Mouse (Mus musculus) embryonic stem cell, embryonic (primary cell): ENCODE measurements around the gene B3gnt2.

Experiments
- CTCF ChIA-PET, 4 experiments: fragments of 300-600 bp in 2 of 4; fragments of 350-600 bp in 2 of 4; sonication (Branson Sonifier 250); formaldehyde crosslinking; loops; one replicate each; lab custom pipeline; 2022; ENCODE audit warnings: inconsistent platforms in 2 of 4; lab: Charles Lee
- POLR2A ChIA-PET, 4 experiments: fragments of 300-600 bp in 2 of 4; fragments of 350-600 bp in 2 of 4; sonication (Branson Sonifier 250); formaldehyde crosslinking; loops; one replicate each; lab custom pipeline; 2022; ENCODE audit warnings: antibody characterized with exemption in 4 of 4, inconsistent platforms in 1 of 4; lab: Charles Lee

Gene B3gnt2

GRCm38 (mm10) chr11:22815143-22815542 lies 45.6 kb downstream of the B3gnt2 start:
- POLR2A ChIA-PET = interaction anchor here in 2 of 4 experiments (1.4 to 6.8 kb wide), 4 partner anchors 9 to 15 kb away, joined by 3 to 36 read pairs (median 14); no protein-coding TSS in a partner anchor
- CTCF ChIA-PET = interaction anchor here in 2 of 4 experiments (0.6 kb wide), 2 partner anchors 131 to 187 kb away, joined by 3 to 10 read pairs; no protein-coding TSS in a partner anchor

DNA sequence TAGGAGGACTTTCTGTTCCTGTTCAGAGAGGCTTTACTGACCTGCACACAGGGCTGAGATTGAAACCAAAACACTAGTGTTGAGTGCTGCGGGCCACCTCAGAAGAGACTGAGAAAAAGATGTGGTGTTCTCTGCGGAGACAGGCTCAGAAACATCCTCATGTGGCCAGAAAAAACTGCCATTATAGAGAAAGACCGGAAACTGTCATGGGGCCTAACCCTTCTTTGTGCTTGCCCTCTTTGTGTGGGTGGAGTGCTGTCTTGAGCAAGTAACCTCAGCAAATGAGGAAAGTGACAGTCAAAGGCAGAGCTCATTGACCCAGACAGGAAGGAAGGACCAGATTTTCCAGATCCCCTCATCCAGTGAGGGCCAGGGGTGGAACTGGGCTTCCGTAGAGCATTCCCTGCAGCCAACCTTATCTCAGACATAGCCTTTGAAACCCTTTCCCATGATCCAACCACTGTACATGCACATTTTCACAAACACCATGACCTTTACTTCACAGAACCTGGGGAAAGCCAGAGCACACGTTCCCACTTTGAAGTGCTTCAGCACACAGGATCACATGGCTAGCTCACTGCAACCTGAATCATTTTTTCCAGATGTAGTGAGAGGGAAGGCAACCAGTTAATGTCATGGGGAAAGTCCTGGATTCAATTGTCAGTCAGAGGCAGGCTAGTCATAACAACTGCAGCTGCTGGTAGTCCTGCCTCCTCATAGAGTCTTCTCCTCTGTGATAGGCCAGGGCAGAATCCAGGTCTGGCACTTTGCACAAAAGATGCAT lies 46.6 kb downstream of the B3gnt2 start:
- CTCF ChIA-PET = interaction anchor here in 1 of 4 experiments (0.6 kb wide), 1 partner anchor 505 kb away, joined by 3 read pairs; no protein-coding TSS in a partner anchor
- POLR2A ChIA-PET = interaction anchor here in 2 of 4 experiments (1.3 to 2.3 kb wide), 4 partner anchors 10 to 15 kb away, joined by 3 to 14 read pairs (median 8); no protein-coding TSS in a partner anchor

GRCm38 (mm10) chr11:22813427-22813826 lies 47.3 kb downstream of the B3gnt2 start:
- CTCF ChIA-PET = interaction anchor here in 1 of 4 experiments (0.6 kb wide), 1 partner anchor 505 kb away, joined by 3 read pairs; no protein-coding TSS in a partner anchor
- POLR2A ChIA-PET = interaction anchor here in 2 of 4 experiments (1.3 to 2.3 kb wide), 3 partner anchors 12 to 16 kb away, joined by 3 to 14 read pairs (median 12); no protein-coding TSS in a partner anchor

DNA sequence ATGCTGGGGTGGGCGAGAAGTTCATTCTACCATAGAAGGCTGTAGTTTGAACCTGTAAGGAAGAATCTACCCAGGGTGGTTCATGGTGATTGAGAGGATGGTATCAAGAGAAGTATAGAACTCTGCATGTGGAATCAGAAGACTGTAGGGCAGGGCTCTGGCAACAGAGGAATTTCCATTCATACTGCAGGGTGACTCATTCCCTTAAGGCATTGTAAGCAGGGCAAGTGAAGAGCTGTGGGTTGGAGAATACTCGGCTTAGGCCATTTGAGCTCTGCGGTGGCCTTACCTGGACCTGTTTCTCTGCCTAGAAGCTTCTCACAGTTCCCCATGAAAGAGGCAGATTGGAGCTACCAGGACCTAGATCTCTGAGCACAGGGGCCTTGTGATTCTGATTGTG lies 49.3 kb downstream of the B3gnt2 start:
- CTCF ChIA-PET = no interaction called here
- POLR2A ChIA-PET = interaction anchor here in 2 of 4 experiments (0.7 to 4.4 kb wide), 9 partner anchors 9 to 929 kb away, joined by 3 to 34 read pairs (median 4); no protein-coding TSS in a partner anchor

GRCm38 (mm10) chr11:22809465-22810096 lies 51.2 kb downstream of the B3gnt2 start:
- ChIA-PET CTCF (interaction anchor here in 1 of 4 experiments (0.5 kb wide), 1 partner anchor 36 kb away, joined by 6 read pairs; no protein-coding TSS in a partner anchor), POLR2A (interaction anchor here (0.7 to 4.4 kb wide), 7 partner anchors 9 to 17 kb away, joined by 3 to 34 read pairs (median 3); no protein-coding TSS in a partner anchor)

GRCm38 (mm10) chr11:22808040-22808439 lies 52.7 kb downstream of the B3gnt2 start:
- ChIA-PET CTCF (interaction anchor here in 1 of 4 experiments (1.1 kb wide), 1 partner anchor 8 kb away, joined by 3 read pairs; no protein-coding TSS in a partner anchor), POLR2A (interaction anchor here in 1 of 4 experiments (1.4 to 1.8 kb wide), 2 partner anchors 8 to 11 kb away, joined by 3 to 4 read pairs; no protein-coding TSS in a partner anchor)

- CTCF ChIA-PET = interaction anchor here in 1 of 4 experiments (0.6 kb wide), 1 partner anchor 47 kb away, joined by 4 read pairs; no protein-coding TSS in a partner anchor
- POLR2A ChIA-PET = interaction anchor here in 1 of 4 experiments (0.5 to 1.6 kb wide), 3 partner anchors 12 to 175 kb away, joined by 3 to 6 read pairs (median 4); partner anchors contain the start of gene B3gnt2
These were observed 55.6 kb downstream of the B3gnt2 start for GRCm38 (mm10) chr11:22805171-22805570.

- ChIA-PET POLR2A (interaction anchor here (0.6 to 4.3 kb wide), 80 partner anchors 8 to 1505 kb away, joined by 3 to 34 read pairs (median 4); partner anchors contain the start of genes B3gnt2 (in 2 of the 4) and Fam161a (in 1 of the 4)), CTCF (interaction anchor here in 3 of 4 experiments (0.5 to 1.9 kb wide), 6 partner anchors 8 to 186 kb away, joined by 3 to 9 read pairs (median 4); no protein-coding TSS in a partner anchor)
These were observed 60.8 kb downstream of the B3gnt2 start for GRCm38 (mm10) chr11:22799987-22800424.

DNA sequence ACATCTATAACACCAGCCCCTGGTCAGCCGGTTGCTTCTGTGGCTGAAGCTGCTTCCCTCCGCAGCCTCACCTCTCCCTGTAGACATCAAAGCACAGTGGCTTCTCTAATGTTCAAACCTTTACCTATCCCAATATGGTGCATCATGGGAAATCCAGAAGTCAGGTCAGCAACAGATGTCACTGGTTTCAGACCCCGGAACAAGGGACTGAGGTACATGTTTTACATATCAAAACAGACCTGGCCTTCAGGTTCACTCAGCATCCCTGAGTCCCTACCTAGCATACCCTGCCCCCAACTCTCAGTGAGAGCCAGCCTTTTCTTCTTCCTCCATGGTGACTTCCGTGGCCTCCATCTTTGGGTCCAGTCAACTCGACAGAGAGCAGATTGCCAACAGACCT lies 61.8 kb downstream of the B3gnt2 start:
- ChIA-PET POLR2A (interaction anchor here in 3 of 4 experiments (1.1 to 4.2 kb wide), 19 partner anchors 8 to 171 kb away, joined by 3 to 34 read pairs (median 8); partner anchors contain the start of gene B3gnt2 (in 2 of the 3)), CTCF (interaction anchor here in 1 of 4 experiments (1.2 kb wide), 1 partner anchor 21 kb away, joined by 3 read pairs; no protein-coding TSS in a partner anchor)

DNA sequence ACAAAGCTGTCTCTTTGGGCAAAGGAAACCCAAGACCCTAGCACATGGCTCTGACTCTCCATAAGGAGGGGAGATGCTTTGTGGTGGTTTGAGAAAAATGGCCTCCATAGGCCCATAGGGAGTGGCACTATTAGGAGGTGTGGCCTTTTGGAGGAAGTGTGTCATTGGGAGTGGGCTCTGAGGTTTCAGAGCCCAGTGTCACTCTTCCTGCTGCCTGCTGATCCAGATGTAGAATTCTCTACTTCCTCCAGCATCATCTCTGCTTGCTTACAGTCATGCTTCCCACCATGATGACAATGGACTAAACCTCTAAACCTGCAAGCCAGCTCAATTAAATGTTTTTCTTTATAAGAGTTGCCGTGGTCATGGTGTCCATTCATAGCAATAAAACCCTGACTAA lies 66.0 kb downstream of the B3gnt2 start:
- POLR2A ChIA-PET = interaction anchor here in 1 of 4 experiments (0.6 to 2.7 kb wide), 5 partner anchors 17 to 189 kb away, joined by 3 to 9 read pairs (median 4); no protein-coding TSS in a partner anchor
- CTCF ChIA-PET = interaction anchor here in 1 of 4 experiments (0.6 kb wide), 1 partner anchor 123 kb away, joined by 3 read pairs; no protein-coding TSS in a partner anchor

GRCm38 (mm10) chr11:22793881-22794203 lies 66.9 kb downstream of the B3gnt2 start:
- ChIA-PET CTCF (no interaction called here), POLR2A (interaction anchor here in 2 of 4 experiments (1.2 to 2.7 kb wide), 8 partner anchors 11 to 147 kb away, joined by 3 to 14 read pairs (median 4); no protein-coding TSS in a partner anchor)

DNA sequence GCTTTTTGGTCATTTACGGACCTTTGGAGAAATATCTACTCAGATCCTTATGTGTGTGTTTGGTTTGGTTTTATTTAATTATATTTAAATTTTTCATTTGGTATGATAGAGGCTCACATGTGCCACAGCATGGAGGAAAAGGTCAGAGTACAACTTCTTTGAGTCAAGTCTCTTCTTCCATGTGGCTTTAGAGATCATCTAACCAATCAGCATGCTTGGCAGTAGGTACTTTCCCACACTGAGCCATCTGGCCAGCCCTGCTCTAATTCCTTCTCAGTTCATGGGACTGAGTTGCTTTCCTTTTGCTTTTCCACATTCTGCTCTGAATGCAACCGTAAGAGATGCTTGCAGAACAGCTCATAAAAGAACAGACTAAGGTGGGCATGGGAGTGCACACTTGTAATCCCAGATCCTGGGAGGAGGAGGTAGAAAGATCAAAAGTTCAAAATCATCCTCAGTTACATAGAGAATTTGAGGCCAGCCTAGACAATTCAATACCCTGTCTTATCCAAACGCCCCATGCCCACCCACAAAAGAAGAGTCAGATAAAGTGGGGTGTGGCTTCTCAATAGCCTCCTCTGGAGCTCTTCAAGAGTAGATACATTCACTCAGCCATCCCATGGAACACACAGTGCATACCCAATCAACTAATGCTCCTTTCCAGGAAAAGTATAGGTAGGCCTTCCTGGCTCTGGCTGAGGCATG lies 67.4 kb downstream of the B3gnt2 start:
- POLR2A ChIA-PET = interaction anchor here in 2 of 4 experiments (0.6 to 2.7 kb wide), 11 partner anchors 10 to 146 kb away, joined by 3 to 14 read pairs (median 4); no protein-coding TSS in a partner anchor

DNA sequence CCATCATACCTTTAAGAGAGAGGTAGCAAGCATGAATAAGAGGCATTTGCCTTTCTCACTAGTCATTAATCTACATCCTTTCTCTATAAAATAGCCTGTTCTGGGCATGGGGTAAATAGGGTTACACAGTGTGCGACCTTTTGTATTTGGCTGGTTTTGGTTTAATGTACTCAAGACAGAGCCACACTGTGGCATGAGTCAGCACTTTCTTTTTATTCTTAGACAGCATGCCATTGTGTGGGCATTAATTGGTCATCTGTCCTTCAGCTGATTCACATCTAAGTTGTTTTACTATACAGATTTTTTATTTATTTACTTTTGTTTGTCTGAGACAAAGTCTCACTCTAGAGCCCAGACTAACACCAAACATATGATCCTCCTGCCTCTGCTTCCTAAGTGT lies 68.6 kb downstream of the B3gnt2 start:
- CTCF ChIA-PET = interaction anchor here in 1 of 4 experiments (0.9 kb wide), 1 partner anchor 15 kb away, joined by 3 read pairs; no protein-coding TSS in a partner anchor
- POLR2A ChIA-PET = interaction anchor here in 3 of 4 experiments (0.8 to 3.0 kb wide), 11 partner anchors 7 to 199 kb away, joined by 3 to 16 read pairs (median 5); partner anchors contain the start of gene Cct4 (in 1 of the 3)

More for the DNA sequence above, 67.4 kb downstream of the B3gnt2 start:
- CTCF ChIA-PET = interaction anchor here in 1 of 4 experiments (0.7 kb wide), 1 partner anchor 962 kb away, joined by 3 read pairs; no protein-coding TSS in a partner anchor

- CTCF ChIA-PET = interaction anchor here in 2 of 4 experiments (0.7 to 0.9 kb wide), 2 partner anchors 14 to 190 kb away, joined by 3 read pairs; no protein-coding TSS in a partner anchor
- POLR2A ChIA-PET = interaction anchor here in 3 of 4 experiments (0.8 to 3.0 kb wide), 12 partner anchors 8 to 199 kb away, joined by 3 to 16 read pairs (median 4); partner anchors contain the start of gene Cct4 (in 1 of the 3)
These were observed 69.0 kb downstream of the B3gnt2 start for GRCm38 (mm10) chr11:22791726-22792125.

- POLR2A ChIA-PET = interaction anchor here in 1 of 4 experiments (1.4 kb wide), 1 partner anchor 12 kb away, joined by 3 read pairs; no protein-coding TSS in a partner anchor
- CTCF ChIA-PET = no interaction called here
These were observed 72.9 kb downstream of the B3gnt2 start for GRCm38 (mm10) chr11:22787833-22788232.

DNA sequence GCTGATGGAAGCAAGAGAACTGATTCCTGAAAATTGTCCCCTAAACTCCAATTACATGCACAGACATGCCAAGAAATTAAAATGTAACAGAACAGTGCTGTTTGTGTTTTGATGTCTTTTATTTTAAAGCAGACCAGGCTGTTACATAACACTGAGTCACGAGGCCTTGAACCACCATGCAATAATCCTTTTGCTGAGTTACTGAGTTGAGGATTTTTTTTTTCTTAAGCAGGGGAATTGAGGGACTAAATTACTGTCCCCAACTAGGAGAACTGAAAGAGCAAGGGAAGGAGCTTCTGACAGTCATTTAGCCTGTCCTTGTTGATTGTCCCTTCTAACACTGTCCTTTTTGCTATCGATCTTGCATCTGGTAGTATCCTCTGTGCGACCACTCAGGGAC lies 76.3 kb downstream of the B3gnt2 start:
- POLR2A ChIA-PET = interaction anchor here in 3 of 4 experiments (0.9 to 1.3 kb wide), 5 partner anchors 15 to 172 kb away, joined by 3 to 7 read pairs (median 4); no protein-coding TSS in a partner anchor
- CTCF ChIA-PET = interaction anchor here in 1 of 4 experiments (0.8 kb wide), 1 partner anchor 172 kb away, joined by 4 read pairs; no protein-coding TSS in a partner anchor
